Mouse (Mus musculus) small intestine, adult 2 months (tissue): ENCODE measurements at regions not wholly inside any gene's neighbourhood (a gene's known extent, or its start where the extent isn't known, plus 50 kb on each side); places are given as distances from the start of the nearest gene placed in this dataset.

Source experiments
- H3K27ac ChIP-seq: fragments of 200-500 bp; 2 replicates; pipeline ENCODE4 v1.5.1; 2012; ENCODE audit warnings: low read depth, low read length, control low read depth, inconsistent platforms; ENCODE audit not compliant: insufficient read depth
- H3K27me3 ChIP-seq: fragments of 200-500 bp; 2 replicates; pipeline ENCODE4 v1.6.1; 2012; ENCODE audit warnings: mild to moderate bottlenecking, moderate library complexity, low read length, inconsistent platforms; ENCODE audit not compliant: control insufficient read depth, insufficient read depth
- H3K36me3 ChIP-seq: fragments of 200-500 bp; 2 replicates; pipeline ENCODE4 v1.6.1; 2012; ENCODE audit warnings: mild to moderate bottlenecking, low read length, control low read depth, inconsistent platforms; ENCODE audit not compliant: control insufficient read depth, insufficient read depth
- H3K4me1 ChIP-seq: fragments of 200-500 bp; 2 replicates; pipeline ENCODE4 v1.6.1; 2012; ENCODE audit warnings: low read length, inconsistent platforms, mixed read lengths; ENCODE audit not compliant: control insufficient read depth, insufficient read depth, insufficient read length
- H3K4me3 ChIP-seq: fragments of 200-500 bp; 2 replicates; pipeline ENCODE4 v1.5.1; 2012; ENCODE audit warnings: low read depth, mild to moderate bottlenecking, control low read depth, inconsistent platforms, low read length, moderate library complexity
- CTCF ChIP-seq: fragments of 200-500 bp; IDR thresholded peaks from 2 replicates; pipeline ENCODE4 v1.5.1; 2012; ENCODE audit warnings: low read depth, mild to moderate bottlenecking, control low read depth, inconsistent platforms, low read length, moderate library complexity, mixed read lengths; ENCODE audit not compliant: insufficient replicate concordance, insufficient read length; ENCODE audit errors: extremely low read depth
- POLR2A ChIP-seq: fragments of 200-500 bp; IDR thresholded peaks from 2 replicates; pipeline ENCODE4 v1.6.1; 2012; ENCODE audit warnings: low read depth, mild to moderate bottlenecking, control low read depth, inconsistent platforms, low read length, moderate library complexity
- WGBS: fragments of 180-500 bp; shearing (Covaris S2); methylation state at CpG from one replicate; pipeline ENCODE4 v1.1.7; 2018; 5-methylcytosine and 5-hydroxymethylcytosine counted together

- 31% methylated on average over 3 of the region's 3 CpGs for WGBS
- Histone ChIP-seq H3K4me3 (no peak overlapping the region), H3K4me1 (no peaks in the 10 kb centered on the region), H3K27ac (no peak overlapping the region), H3K36me3 (no peaks in the 10 kb centered on the region), H3K27me3 (no peaks in the 10 kb centered on the region)
- TF ChIP-seq POLR2A (no peak), CTCF (no peak)
Measured at GRCm38 (mm10) chr1:63850262-63850661, 81.2 kb upstream of the 4933402D24Rik start.

DNA sequence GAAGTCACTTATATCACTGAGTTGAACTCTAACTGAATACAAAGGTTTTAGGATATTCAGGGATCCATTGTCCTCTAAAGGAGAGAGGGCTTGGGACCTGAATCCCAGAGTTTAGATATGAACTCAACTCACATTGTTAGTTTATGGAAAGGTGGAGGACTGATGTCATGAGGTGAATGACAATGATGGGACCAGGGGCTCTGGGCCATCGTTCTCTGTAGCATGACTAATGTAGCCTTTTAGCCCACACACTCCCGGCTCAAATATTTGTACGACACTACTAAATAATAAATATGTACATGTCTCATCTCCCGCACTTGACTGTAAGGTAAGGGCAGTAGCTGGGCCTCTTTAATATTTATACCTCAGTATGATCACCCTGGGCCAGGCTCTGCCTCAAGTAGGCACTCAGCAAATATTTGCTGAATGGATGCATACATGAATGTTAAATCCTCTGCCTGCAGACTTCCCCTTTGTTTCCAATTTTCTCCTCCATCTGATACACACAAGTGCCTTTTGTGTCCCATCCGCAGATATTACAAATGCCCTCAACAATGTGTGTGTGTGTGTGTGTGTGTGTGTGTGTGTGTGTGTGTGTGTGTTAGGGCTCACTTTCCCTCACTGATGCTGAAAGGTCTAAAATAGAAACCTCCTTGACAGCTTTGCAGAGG lies 59.2 kb upstream of the 4933402D24Rik start:
- Histone ChIP-seq H3K27ac (no peak overlapping the region), H3K4me3 (no peak overlapping the region), H3K36me3 (no peaks in the 10 kb centered on the region), H3K27me3 (no peaks in the 10 kb centered on the region), H3K4me1 (no peaks in the 10 kb centered on the region)
- WGBS = 82% methylated on average over 5 of the region's 5 CpGs
- TF ChIP-seq POLR2A = no peak
- TF ChIP-seq CTCF = no peak

GRCm38 (mm10) chr1:63820614-63821270 lies 51.7 kb upstream of the 4933402D24Rik start:
- no peaks in the 10 kb centered on the region for H3K27me3 ChIP-seq
- no peaks in the 10 kb centered on the region for H3K36me3 ChIP-seq
- H3K27ac ChIP-seq = no peak overlapping the region
- H3K4me1 ChIP-seq = no peaks in the 10 kb centered on the region
- TF ChIP-seq POLR2A = no peak
- no peak for TF ChIP-seq CTCF
- WGBS = 74% methylated on average over 4 of the region's 4 CpGs
- H3K4me3 ChIP-seq = no peak overlapping the region

DNA sequence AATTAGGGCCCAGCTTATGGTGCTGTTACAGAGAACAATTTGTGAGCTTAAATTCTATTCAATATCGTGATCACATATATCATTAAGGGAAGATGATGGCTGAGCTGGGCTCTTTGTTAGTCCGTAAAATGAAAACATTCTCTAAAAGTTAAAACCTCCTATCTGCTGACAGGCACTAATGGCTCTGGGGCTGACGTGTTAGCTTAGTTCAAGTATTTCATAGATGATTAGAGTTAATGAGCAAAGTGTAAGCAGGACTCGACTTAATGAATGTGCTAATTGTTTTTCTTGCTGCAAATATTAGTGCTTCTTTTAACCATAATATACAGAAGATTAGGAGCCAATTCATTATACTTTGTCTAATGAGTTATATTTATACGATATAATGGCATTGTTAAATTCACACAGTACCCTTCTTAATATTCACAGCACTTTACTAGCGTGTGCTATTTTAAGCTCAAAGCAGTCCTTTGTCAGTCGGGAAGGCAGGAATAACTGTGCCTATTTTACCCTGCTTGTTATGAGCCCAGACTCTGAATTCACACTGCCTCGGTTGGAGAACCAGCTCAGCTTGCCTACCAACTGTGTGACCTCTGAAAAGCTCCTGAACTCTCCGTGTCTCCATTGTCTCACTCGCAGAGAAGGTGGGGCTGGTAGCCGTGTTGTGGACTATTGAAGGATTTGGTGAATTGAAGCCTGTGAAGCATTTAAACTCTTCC lies 50.6 kb upstream of the 4933402D24Rik start:
- Histone ChIP-seq H3K4me3 (no peak overlapping the region), H3K27ac (no peak overlapping the region), H3K36me3 (no peaks in the 10 kb centered on the region), H3K27me3 (no peaks in the 10 kb centered on the region), H3K4me1 (no peaks in the 10 kb centered on the region)
- WGBS = 69% methylated on average over 11 of the region's 11 CpGs
- TF ChIP-seq CTCF (no peak), POLR2A (no peak)
